Mouse (Mus musculus): ENCODE results near the gene Cbl.

- TF ChIP-seq GATA1 (IDR thresholded peaks at IDR 0.05; ENCODE audit: borderline replicate concordance, low read length) (no peak), FLI1 (IDR thresholded peaks at IDR 0.05; ENCODE audit: low read length) (no peak)
Measured at GRCm38 (mm10) chr9:44141951-44142350, 91.9 kb downstream of the Cbl start.

All from megakaryocyte, embryonic 14.5 days (primary cell).